Mouse (Mus musculus) adrenal gland, postnatal 14 days (tissue): ENCODE data around the gene Tagap. TPM values are rescaled to one million over a fixed set of nuclear protein-coding genes. Genes with fewer than 3 reads are reported as not detected.
"Not testable (repeated sequence)": the region's sequence is repeated elsewhere in the genome, so short reads cannot be mapped to it uniquely, and the experiment has no call there.

Experiments used
- DNase-seq: peaks from one replicate; pipeline ENCODE4 v3.0.0; 2021; ENCODE audit warnings: mixed read lengths
- total RNA-seq: library from RNA; stranded (reverse); gene quantifications from 2 replicates; pipeline ENCODE4 v1.2.3, GENCODE M21; 2021

The Tagap gene
- total RNA-seq, 1 experiment from 2014 or later = 3.9 TPM

DNA sequence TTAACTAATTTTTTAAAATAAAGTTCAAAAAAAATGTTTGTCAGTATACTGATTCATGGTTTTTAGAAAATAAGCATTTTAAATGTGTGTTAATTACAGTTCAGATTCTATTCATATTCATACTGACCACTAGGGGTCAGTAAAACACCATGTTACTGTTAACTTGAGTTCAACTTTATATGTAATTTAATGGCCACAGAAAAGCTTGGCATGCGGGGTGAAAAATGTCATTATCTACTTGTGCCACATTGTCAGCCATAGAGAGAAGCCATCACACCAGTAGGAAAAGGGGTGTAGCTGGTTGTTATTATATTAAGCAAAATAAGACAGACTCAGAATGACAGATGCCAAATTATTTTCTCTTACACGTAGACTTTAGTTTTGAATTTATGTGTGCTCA lies 57.7 kb downstream of the Tagap start:
- not testable (repeated sequence) for DNase-seq

Other genes with a start within 250 kb of the Tagap start
- gene Fndc1, start 98.7 kb upstream of the Tagap start, total RNA-seq = 17.6 and 17.9 TPM in 2 replicates
- gene Rsph3a, start 19.6 kb downstream of the Tagap start, total RNA-seq = 43.1 and 46.0 TPM in 2 replicates
- gene Gm49673, start 221.8 kb downstream of the Tagap start, total RNA-seq = 0.26 TPM in 1 of 2 replicates, not detected in the other
- 39.2 and 40.7 TPM in 2 replicates for gene Rnaset2a, start 222.1 kb downstream of the Tagap start, total RNA-seq
- gene Fgfr1op, start 239.5 kb downstream of the Tagap start, total RNA-seq = 19.0 TPM in 2 replicates